Mouse (Mus musculus): ENCODE measurements around the gene Hbp1. TPM values are rescaled to one million over a fixed set of nuclear protein-coding genes. Genes with fewer than 3 reads are reported as not detected.

The Hbp1 gene
- 94.7 and 95.6 TPM in 2 replicates for polyA plus RNA-seq (2016; fragmentation: Nextera tagmentation; extraction: Ambion mirVana)

DNA sequence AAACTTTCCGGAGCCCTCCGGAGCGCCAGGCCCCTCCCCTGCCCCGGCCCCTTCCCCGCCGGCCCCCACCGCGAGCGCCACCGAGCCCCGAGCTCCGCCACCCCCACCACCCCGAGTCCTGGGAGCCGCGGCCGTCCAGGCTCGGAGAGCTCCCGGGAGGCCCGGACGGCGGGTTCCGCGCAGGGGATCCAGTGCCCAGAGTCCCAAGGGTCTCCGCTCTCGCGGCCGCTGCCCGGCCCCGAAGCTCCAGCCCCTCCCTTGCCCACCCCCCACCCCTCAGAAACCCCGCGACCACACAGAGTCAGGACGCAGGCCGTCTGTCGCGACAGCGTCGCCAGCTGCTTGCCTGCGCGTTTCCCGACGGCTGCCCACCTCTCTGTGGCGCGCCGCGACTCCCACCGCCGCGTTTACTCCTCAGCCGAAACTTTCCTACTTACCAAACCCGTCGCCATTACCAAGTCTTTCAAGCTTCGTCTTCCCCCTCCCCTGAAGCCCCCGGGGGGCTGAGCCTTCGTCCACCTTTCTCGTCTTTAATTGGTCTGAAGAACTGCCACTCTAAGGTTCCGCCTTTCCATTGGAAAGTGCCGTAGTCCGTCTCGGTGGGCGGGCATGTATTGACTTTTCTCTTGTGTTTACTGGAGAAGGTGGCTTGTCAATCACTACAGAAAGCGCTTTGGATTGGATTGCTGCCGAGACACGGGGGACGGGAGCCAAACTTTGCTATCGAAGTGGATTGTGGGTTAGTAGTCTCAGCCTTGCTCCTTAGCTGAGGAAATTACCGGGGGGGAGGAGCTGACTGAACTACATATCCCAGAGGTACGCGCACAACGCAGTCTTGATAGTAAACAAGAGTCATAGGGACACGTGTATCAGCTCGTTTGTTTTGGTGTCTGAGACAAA, at the start of gene Hbp1:
Hbp1 (minus strand) TSS at position 777 of the 900 bp plus-strand sequence.
- H3K4me2 ChIP-seq (replicated peaks): peak within 1 kb of the TSS; percentile 57
- no peaks in the 10 kb centered on the region for H3K27me3 ChIP-seq
- H3K9me3 ChIP-seq (replicated peaks): no peaks in the 10 kb centered on the region
- peak within 1 kb of the TSS; percentile 91 for H3K4me3 ChIP-seq
- peak; percentile 96 for ATAC-seq (ENCODE audit: low FRiP score)
- H3K36me3 ChIP-seq: no peaks in the 10 kb centered on the region
- WGBS: under 1% methylated on average over 60 of the region's 71 CpGs
- peak within 1 kb of the TSS; percentile 99 for H3K27ac ChIP-seq
- no peaks in the 10 kb centered on the region for H3K4me1 ChIP-seq
- peak within 1 kb of the TSS; percentile 96 for H3K9ac ChIP-seq

DNA sequence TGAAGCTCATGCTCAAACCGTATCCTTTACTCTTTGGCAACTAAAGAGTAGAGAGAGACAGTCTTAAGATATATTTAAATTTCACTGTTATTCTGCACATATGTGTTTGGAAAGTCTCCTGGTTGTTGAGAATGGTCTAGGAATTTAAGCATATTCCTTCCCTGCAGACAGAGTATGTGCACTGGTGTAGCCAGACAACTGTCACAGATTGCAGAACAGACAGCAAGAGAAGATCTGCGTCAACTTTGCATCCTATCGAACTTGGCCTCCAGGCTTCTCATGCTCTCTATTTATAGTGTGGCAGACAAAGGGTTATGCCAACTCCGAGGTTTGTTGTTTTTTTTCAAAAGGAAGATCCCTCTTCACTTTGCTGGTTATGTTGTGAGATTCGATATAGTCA, 48.4 kb upstream of the Hbp1 start:
- no peak for ATAC-seq (ENCODE audit: low FRiP score)
- Histone ChIP-seq H3K27ac (no peak overlapping the region), H3K27me3 (no peaks in the 10 kb centered on the region), H3K36me3 (no peaks in the 10 kb centered on the region), H3K4me1 (peaks cover 3% of the 10 kb centered on the region; the same call in 1 of the 2 replicates), H3K9ac (no peak overlapping the region), H3K4me2 (replicated peaks) (no peak overlapping the region), H3K9me3 (replicated peaks) (no peaks in the 10 kb centered on the region), H3K4me3 (no peak overlapping the region)
- WGBS: 87% methylated on average over 5 of the region's 5 CpGs

- no peak for ATAC-seq (ENCODE audit: low FRiP score)
- H3K9ac ChIP-seq: no peak overlapping the region
- H3K27ac ChIP-seq: no peak overlapping the region
Observed at GRCm38 (mm10) chr12:31997328-31997878, 47.1 kb upstream of the Hbp1 start.

GRCm38 (mm10) chr12:31996877-31997276, 46.5 kb upstream of the Hbp1 start:
- Histone ChIP-seq H3K27ac (no peak overlapping the region), H3K4me2 (replicated peaks) (no peak overlapping the region), H3K9ac (no peak overlapping the region), H3K36me3 (no peaks in the 10 kb centered on the region), H3K4me3 (no peak overlapping the region), H3K9me3 (replicated peaks) (no peaks in the 10 kb centered on the region), H3K4me1 (peaks cover 3% of the 10 kb centered on the region; the same call in 1 of the 2 replicates), H3K27me3 (no peaks in the 10 kb centered on the region)
- ATAC-seq (ENCODE audit: low FRiP score): no peak
- 79% methylated on average over 5 of the region's 5 CpGs for WGBS

More at GRCm38 (mm10) chr12:31997328-31997878, 47.1 kb upstream of the Hbp1 start:
- Histone ChIP-seq H3K9me3 (replicated peaks) (no peaks in the 10 kb centered on the region), H3K27me3 (no peaks in the 10 kb centered on the region), H3K4me3 (no peak overlapping the region), H3K4me2 (replicated peaks) (no peak overlapping the region), H3K36me3 (no peaks in the 10 kb centered on the region), H3K4me1 (peaks cover 3% of the 10 kb centered on the region; the same call in 1 of the 2 replicates)
- 86% methylated on average over 3 of the region's 3 CpGs for WGBS

GRCm38 (mm10) chr12:31990575-31990974, 40.2 kb upstream of the Hbp1 start:
- no peak overlapping the region for H3K27ac ChIP-seq
- 93% methylated on average over 4 of the region's 4 CpGs for WGBS
- ATAC-seq (ENCODE audit: low FRiP score): no peak

DNA sequence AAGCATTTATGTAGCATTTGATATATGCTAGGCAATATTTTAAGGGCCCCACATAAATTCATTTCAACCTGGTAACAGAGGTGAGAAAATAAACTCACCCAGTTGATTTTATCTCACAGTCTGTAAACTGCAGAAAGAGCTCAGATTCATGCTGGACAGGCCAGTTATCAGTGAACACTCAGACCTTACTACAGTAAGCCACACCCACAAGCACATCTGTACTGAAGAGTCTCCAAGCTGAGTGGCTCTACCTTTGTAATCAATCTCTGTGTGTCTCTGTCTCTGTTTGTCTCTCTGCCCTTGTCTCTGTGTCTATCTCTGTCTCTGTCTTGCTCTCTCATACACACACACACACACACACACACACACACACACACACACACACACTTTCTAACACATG, 39.4 kb upstream of the Hbp1 start:
- Histone ChIP-seq H3K4me3 (no peak overlapping the region), H3K9ac (no peak overlapping the region), H3K4me2 (replicated peaks) (no peak overlapping the region), H3K27me3 (no peaks in the 10 kb centered on the region), H3K36me3 (no peaks in the 10 kb centered on the region), H3K27ac (no peak overlapping the region), H3K4me1 (peaks cover 1% of the 10 kb centered on the region; the same call in 1 of the 2 replicates), H3K9me3 (replicated peaks) (no peaks in the 10 kb centered on the region)
- no peak for ATAC-seq (ENCODE audit: low FRiP score)

More at GRCm38 (mm10) chr12:31990575-31990974, 40.2 kb upstream of the Hbp1 start:
- no peak overlapping the region for H3K4me2 ChIP-seq (replicated peaks)
- no peak overlapping the region for H3K4me3 ChIP-seq
- H3K27me3 ChIP-seq: no peaks in the 10 kb centered on the region
- no peaks in the 10 kb centered on the region for H3K9me3 ChIP-seq (replicated peaks)
- H3K9ac ChIP-seq: no peak overlapping the region
- H3K36me3 ChIP-seq: no peaks in the 10 kb centered on the region
- no peaks in the 10 kb centered on the region for H3K4me1 ChIP-seq

- H3K36me3 ChIP-seq: no peaks in the 10 kb centered on the region
- H3K4me2 ChIP-seq (replicated peaks): no peak overlapping the region
- H3K4me3 ChIP-seq: no peak overlapping the region
- 88% methylated on average over 2 of the region's 2 CpGs for WGBS
- H3K9me3 ChIP-seq (replicated peaks): no peaks in the 10 kb centered on the region
- no peak for ATAC-seq (ENCODE audit: low FRiP score)
- peaks cover 7% of the 10 kb centered on the region; the same call in 1 of the 2 replicates for H3K4me1 ChIP-seq
- no peak overlapping the region for H3K9ac ChIP-seq
- H3K27ac ChIP-seq: no peak overlapping the region
- H3K27me3 ChIP-seq: no peaks in the 10 kb centered on the region
Observed at GRCm38 (mm10) chr12:31986463-31986862, 36.1 kb upstream of the Hbp1 start.

DNA sequence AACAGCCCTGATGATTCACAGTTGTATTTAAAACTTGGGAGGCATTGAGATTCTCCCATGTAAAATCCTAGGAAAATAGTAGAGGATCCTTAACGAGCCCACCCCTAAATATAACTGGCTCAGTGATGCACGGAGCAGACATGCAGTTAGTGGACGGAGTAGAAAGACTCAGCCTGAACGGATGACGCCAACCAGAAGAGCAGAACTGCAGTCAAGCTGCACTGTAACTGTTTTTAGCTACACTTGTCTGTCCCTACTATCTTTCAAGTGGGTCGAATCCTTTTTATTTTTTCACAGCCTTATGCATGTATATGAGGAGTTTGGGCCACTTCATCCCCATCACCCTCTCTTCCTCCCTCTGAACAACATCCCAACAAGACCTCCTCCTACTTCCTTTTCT, 35.4 kb upstream of the Hbp1 start:
- WGBS: 95% methylated on average over 6 of the region's 6 CpGs
- H3K36me3 ChIP-seq: no peaks in the 10 kb centered on the region
- no peak for ATAC-seq (ENCODE audit: low FRiP score)

DNA sequence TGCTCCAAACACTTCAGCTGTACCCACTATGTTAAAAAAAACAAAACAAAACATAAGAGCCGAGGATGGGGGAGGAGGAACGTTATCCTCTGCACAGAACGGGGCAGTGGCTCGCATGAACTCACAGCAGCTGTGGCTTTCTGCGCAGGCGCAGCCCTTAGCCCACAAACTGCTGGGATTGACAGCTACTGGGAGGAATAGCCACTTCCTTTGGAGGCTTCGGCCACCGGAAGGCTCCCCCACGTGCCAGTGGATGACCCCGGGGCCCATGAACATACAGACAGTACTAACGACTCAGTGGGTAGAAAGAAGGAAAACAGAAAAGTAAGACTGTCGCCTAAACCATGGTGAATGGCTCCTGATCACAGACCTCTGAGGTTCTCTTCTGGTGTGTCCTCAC, 34.3 kb upstream of the Hbp1 start:
- Histone ChIP-seq H3K4me3 (no peak overlapping the region), H3K36me3 (no peaks in the 10 kb centered on the region), H3K27ac (no peak overlapping the region), H3K27me3 (no peaks in the 10 kb centered on the region), H3K4me2 (replicated peaks) (no peak overlapping the region), H3K9me3 (replicated peaks) (no peaks in the 10 kb centered on the region), H3K9ac (no peak overlapping the region), H3K4me1 (peaks cover 7% of the 10 kb centered on the region; the same call in 1 of the 2 replicates)
- 72% methylated on average over 12 of the region's 12 CpGs for WGBS
- ATAC-seq (ENCODE audit: low FRiP score): no peak

More for the DNA sequence above, 35.4 kb upstream of the Hbp1 start:
- no peak overlapping the region for H3K4me3 ChIP-seq
- H3K9me3 ChIP-seq (replicated peaks): no peaks in the 10 kb centered on the region
- no peak overlapping the region for H3K9ac ChIP-seq
- H3K4me1 ChIP-seq: peaks cover 7% of the 10 kb centered on the region; the same call in 1 of the 2 replicates
- no peak overlapping the region for H3K4me2 ChIP-seq (replicated peaks)
- no peak overlapping the region for H3K27ac ChIP-seq
- no peaks in the 10 kb centered on the region for H3K27me3 ChIP-seq

DNA sequence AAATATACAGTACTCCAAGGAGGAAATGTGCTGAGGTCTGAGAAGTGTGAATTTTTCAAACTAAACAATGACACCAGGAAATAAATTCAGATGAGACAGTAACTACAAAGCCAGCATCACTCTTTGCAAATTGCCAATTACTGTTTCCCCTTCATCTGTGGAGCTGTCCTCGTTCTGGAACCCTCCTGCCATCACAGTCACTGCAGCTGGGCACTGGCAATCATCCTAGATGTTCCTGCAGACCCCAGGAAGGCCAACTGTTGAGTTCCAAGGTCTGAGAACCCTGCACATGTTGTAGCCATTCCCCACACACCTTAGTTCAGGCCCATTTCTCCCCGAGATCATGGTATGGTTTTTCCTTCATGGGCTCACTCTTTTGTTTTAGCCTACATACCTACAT, 33.9 kb upstream of the Hbp1 start:
- H3K9me3 ChIP-seq (replicated peaks): no peaks in the 10 kb centered on the region
- no peak overlapping the region for H3K4me3 ChIP-seq
- H3K27me3 ChIP-seq: no peaks in the 10 kb centered on the region
- H3K9ac ChIP-seq: no peak overlapping the region
- H3K27ac ChIP-seq: no peak overlapping the region
- H3K36me3 ChIP-seq: no peaks in the 10 kb centered on the region
- WGBS: 57% methylated on average over 2 of the region's 2 CpGs
- no peak for ATAC-seq (ENCODE audit: low FRiP score)
- peaks cover 7% of the 10 kb centered on the region; the same call in 1 of the 2 replicates for H3K4me1 ChIP-seq
- no peak overlapping the region for H3K4me2 ChIP-seq (replicated peaks)

DNA sequence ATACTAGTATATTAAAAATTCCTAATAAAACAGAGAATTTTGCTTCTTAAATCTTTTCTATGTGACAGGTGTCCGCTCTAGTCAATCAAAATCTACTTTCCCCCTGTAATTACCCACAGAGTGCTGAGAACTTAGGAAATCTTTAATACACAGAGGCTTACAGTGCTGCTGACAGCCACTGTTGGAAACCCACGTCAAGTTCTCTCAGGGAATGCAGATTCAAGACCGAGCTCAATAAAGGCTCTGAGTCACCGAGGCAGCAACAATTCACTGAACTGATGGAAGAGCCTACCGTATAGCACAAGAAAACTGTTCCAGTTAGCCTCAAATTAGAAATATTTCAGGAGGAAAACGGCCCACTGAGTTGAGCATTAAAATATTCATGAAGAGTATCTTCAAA, 33.4 kb upstream of the Hbp1 start:
- no peak overlapping the region for H3K27ac ChIP-seq
- no peak for ATAC-seq (ENCODE audit: low FRiP score)
- no peaks in the 10 kb centered on the region for H3K27me3 ChIP-seq
- H3K9ac ChIP-seq: no peak overlapping the region
- H3K4me2 ChIP-seq (replicated peaks): no peak overlapping the region
- H3K4me3 ChIP-seq: no peak overlapping the region
- peaks cover 7% of the 10 kb centered on the region; the same call in 1 of the 2 replicates for H3K4me1 ChIP-seq
- H3K9me3 ChIP-seq (replicated peaks): no peaks in the 10 kb centered on the region
- 62% methylated on average over 6 of the region's 6 CpGs for WGBS
- no peaks in the 10 kb centered on the region for H3K36me3 ChIP-seq

GRCm38 (mm10) chr12:31983238-31983637, 32.9 kb upstream of the Hbp1 start:
- Histone ChIP-seq H3K4me2 (replicated peaks) (no peak overlapping the region), H3K9ac (no peak overlapping the region), H3K4me1 (peaks cover 7% of the 10 kb centered on the region; the same call in 1 of the 2 replicates), H3K27ac (no peak overlapping the region), H3K27me3 (no peaks in the 10 kb centered on the region), H3K9me3 (replicated peaks) (no peaks in the 10 kb centered on the region), H3K4me3 (no peak overlapping the region), H3K36me3 (no peaks in the 10 kb centered on the region)
- 60% methylated on average over 7 of the region's 7 CpGs for WGBS
- ATAC-seq (ENCODE audit: low FRiP score): no peak
